Mouse (Mus musculus): ENCODE results near the gene Ly6g6e. TPM values are rescaled to one million over a fixed set of nuclear protein-coding genes. Genes with fewer than 3 reads are reported as not detected.

Ly6g6e gene
- total and polyA plus RNA-seq, 3 experiments: 0.23 TPM; not detected in 2

GRCm38 (mm10) chr17:35071454-35071853 is 5.2 kb upstream of the Ly6g6e start:
- Histone ChIP-seq H3K4me1 (ENCODE audit: control insufficient read depth in 1 of 2, insufficient read depth in 2 of 2, low read length in 2 of 2) (peaks cover 0 to 16% of the 10 kb centered on the region in 2 experiments; a peak in 3 of 4 replicates), H3K9ac (ENCODE audit: control insufficient read depth, low read depth, low read length, poor library complexity, severe bottlenecking) (no peak overlapping the region), H3K79me2 (ENCODE audit: control insufficient read depth, insufficient read depth, low read length, poor library complexity) (no peaks in the 10 kb centered on the region), H3K4me3 (ENCODE audit: control insufficient read depth in 1 of 2, insufficient read depth in 1 of 2, low read depth in 2 of 2, low read length in 2 of 2) (no peak overlapping the region), H3K27me3 (ENCODE audit: control insufficient read depth in 1 of 2, insufficient read depth in 2 of 2, low read length in 2 of 2) (no peaks in the 10 kb centered on the region), H3K27ac (ENCODE audit: control insufficient read depth, low read depth, low read length) (no peak overlapping the region), H3K9me3 (replicated peaks; ENCODE audit: insufficient read depth, low read length) (no peaks in the 10 kb centered on the region), H3K36me3 (ENCODE audit: control insufficient read depth in 1 of 2, insufficient read depth in 2 of 2, low read length in 2 of 2) (no peaks in the 10 kb centered on the region; a peak in 1 of 4 replicates)
- DNase-seq (ENCODE audit: low read depth, low spot score): no peak
- TF ChIP-seq USF2 (IDR thresholded peaks at IDR 0.05; ENCODE audit: borderline replicate concordance in 1 of 2, insufficient read depth in 1 of 2, low read depth in 1 of 2, low read length in 2 of 2): no peak
- TF ChIP-seq POLR2AphosphoS2 (IDR thresholded peaks at IDR 0.05; ENCODE audit: low read length): no peak
- TF ChIP-seq CHD1 (IDR thresholded peaks at IDR 0.05; ENCODE audit: low read depth, low read length): no peak
- no peak for TF ChIP-seq ELF1 (IDR thresholded peaks at IDR 0.05; ENCODE audit: low read depth, low read length)
- TF ChIP-seq RCOR1 (IDR thresholded peaks at IDR 0.05; ENCODE audit: low read depth, low read length): no peak
- no peak for TF ChIP-seq HCFC1 (IDR thresholded peaks at IDR 0.05; ENCODE audit: low read depth, low read length)
- no peak for TF ChIP-seq UBTF (IDR thresholded peaks at IDR 0.05; ENCODE audit: borderline replicate concordance, insufficient read depth, low read depth, low read length)
- TF ChIP-seq KAT2A (conservative IDR thresholded peaks at IDR 0.05; ENCODE audit: low read depth, low read length): no peak
- TF ChIP-seq JUND (IDR thresholded peaks at IDR 0.05; ENCODE audit: low read depth, low read length): no peak
- no peak for TF ChIP-seq GATA1 (IDR thresholded peaks at IDR 0.05; ENCODE audit: low read depth, low read length)
- TF ChIP-seq ETS1 (IDR thresholded peaks at IDR 0.05; ENCODE audit: low read depth, low read length): no peak
- no peak for TF ChIP-seq MXI1 (IDR thresholded peaks at IDR 0.05; ENCODE audit: low read depth, low read length)
- no peak for TF ChIP-seq EP300 (IDR thresholded peaks at IDR 0.05; ENCODE audit: low read depth in 1 of 2, low read length in 2 of 2)
- TF ChIP-seq MAX (IDR thresholded peaks at IDR 0.05; ENCODE audit: low read length): no peak
- no peak for TF ChIP-seq GABPA (IDR thresholded peaks at IDR 0.05; ENCODE audit: low read depth, low read length)
- no peak for TF ChIP-seq NELFE (IDR thresholded peaks at IDR 0.05; ENCODE audit: low read depth, low read length)
- no peak for TF ChIP-seq TAL1 (IDR thresholded peaks at IDR 0.05; ENCODE audit: low read length)

- H3K27ac ChIP-seq (ENCODE audit: control insufficient read depth, low read depth, low read length): no peak overlapping the region
- H3K9me3 ChIP-seq (replicated peaks; ENCODE audit: insufficient read depth, low read length): no peaks in the 10 kb centered on the region
- no peak overlapping the region for H3K9ac ChIP-seq (ENCODE audit: control insufficient read depth, low read depth, low read length, poor library complexity, severe bottlenecking)
- H3K4me3 ChIP-seq (ENCODE audit: control insufficient read depth in 1 of 2, insufficient read depth in 1 of 2, low read depth in 2 of 2, low read length in 2 of 2): no peak overlapping the region
- H3K27me3 ChIP-seq (ENCODE audit: control insufficient read depth in 1 of 2, insufficient read depth in 2 of 2, low read length in 2 of 2): no peaks in the 10 kb centered on the region
- DNase-seq (ENCODE audit: low read depth, low spot score): no peak
- H3K36me3 ChIP-seq (ENCODE audit: control insufficient read depth in 1 of 2, insufficient read depth in 2 of 2, low read length in 2 of 2): peaks cover 0 to 4% of the 10 kb centered on the region in 2 experiments; a peak in 2 of 4 replicates
- TF ChIP-seq CHD1 (IDR thresholded peaks at IDR 0.05; ENCODE audit: low read depth, low read length) (no peak), SIN3A (IDR thresholded peaks at IDR 0.05; ENCODE audit: low read length) (no peak), MAZ (IDR thresholded peaks at IDR 0.05; ENCODE audit: low read depth, low read length) (no peak), ZC3H11A (IDR thresholded peaks at IDR 0.05; ENCODE audit: low read depth, low read length) (no peak), EP300 (IDR thresholded peaks at IDR 0.05; ENCODE audit: low read depth in 1 of 2, low read length in 2 of 2) (no peak), KAT2A (conservative IDR thresholded peaks at IDR 0.05; ENCODE audit: low read depth, low read length) (no peak), ZNF384 (IDR thresholded peaks at IDR 0.05; ENCODE audit: low read depth, low read length) (no peak), MXI1 (IDR thresholded peaks at IDR 0.05; ENCODE audit: low read depth, low read length) (no peak), ZKSCAN1 (IDR thresholded peaks at IDR 0.05; ENCODE audit: low read depth, low read length) (no peak), CTCF (IDR thresholded peaks at IDR 0.05 in 2 of 3, conservative IDR thresholded peaks at IDR 0.05 in 1 of 3; ENCODE audit: control insufficient read depth in 1 of 3, insufficient read depth in 1 of 3, low read depth in 2 of 3, low read length in 3 of 3, poor library complexity in 1 of 3, severe bottlenecking in 1 of 3) (no peak), SMC3 (IDR thresholded peaks at IDR 0.05; ENCODE audit: low read depth, low read length) (no peak), ETS1 (IDR thresholded peaks at IDR 0.05; ENCODE audit: low read depth, low read length) (no peak), UBTF (IDR thresholded peaks at IDR 0.05; ENCODE audit: borderline replicate concordance, insufficient read depth, low read depth, low read length) (no peak), NRF1 (IDR thresholded peaks at IDR 0.05; ENCODE audit: insufficient read depth, low read depth, low read length, poor library complexity, severe bottlenecking) (no peak), TBP (IDR thresholded peaks at IDR 0.05; ENCODE audit: low read depth, low read length) (no peak), GABPA (IDR thresholded peaks at IDR 0.05; ENCODE audit: low read depth, low read length) (no peak), E2F4 (IDR thresholded peaks at IDR 0.05; ENCODE audit: borderline replicate concordance, low read depth, low read length) (no peak), MAX (IDR thresholded peaks at IDR 0.05; ENCODE audit: low read length) (no peak), TAL1 (IDR thresholded peaks at IDR 0.05; ENCODE audit: low read length) (no peak)
- peaks cover 2 to 11% of the 10 kb centered on the region in 2 experiments; a peak in 2 of 4 replicates for H3K4me1 ChIP-seq (ENCODE audit: control insufficient read depth in 1 of 2, insufficient read depth in 2 of 2, low read length in 2 of 2)
- no peaks in the 10 kb centered on the region for H3K79me2 ChIP-seq (ENCODE audit: control insufficient read depth, insufficient read depth, low read length, poor library complexity)
Measured at GRCm38 (mm10) chr17:35074097-35074496, 2.6 kb upstream of the Ly6g6e start.
